Mouse (Mus musculus) small intestine, adult 2 months (tissue): ENCODE measurements around the gene Tuba3a.

ENCODE experiments used
- CTCF ChIP-seq: fragments of 200-500 bp; IDR thresholded peaks from 2 replicates; pipeline ENCODE4 v1.5.1; 2012; ENCODE audit warnings: low read depth, mild to moderate bottlenecking, control low read depth, inconsistent platforms, low read length, moderate library complexity, mixed read lengths; ENCODE audit not compliant: insufficient replicate concordance, insufficient read length; ENCODE audit errors: extremely low read depth
- POLR2A ChIP-seq: fragments of 200-500 bp; IDR thresholded peaks from 2 replicates; pipeline ENCODE4 v1.6.1; 2012; ENCODE audit warnings: low read depth, mild to moderate bottlenecking, control low read depth, inconsistent platforms, low read length, moderate library complexity

- TF ChIP-seq CTCF (no peak), POLR2A (no peak)
Measured at GRCm38 (mm10) chr6:125302231-125302982, 16.6 kb upstream of the Tuba3a start.
